Mouse (Mus musculus): ENCODE results near the gene Adam11.

DNA sequence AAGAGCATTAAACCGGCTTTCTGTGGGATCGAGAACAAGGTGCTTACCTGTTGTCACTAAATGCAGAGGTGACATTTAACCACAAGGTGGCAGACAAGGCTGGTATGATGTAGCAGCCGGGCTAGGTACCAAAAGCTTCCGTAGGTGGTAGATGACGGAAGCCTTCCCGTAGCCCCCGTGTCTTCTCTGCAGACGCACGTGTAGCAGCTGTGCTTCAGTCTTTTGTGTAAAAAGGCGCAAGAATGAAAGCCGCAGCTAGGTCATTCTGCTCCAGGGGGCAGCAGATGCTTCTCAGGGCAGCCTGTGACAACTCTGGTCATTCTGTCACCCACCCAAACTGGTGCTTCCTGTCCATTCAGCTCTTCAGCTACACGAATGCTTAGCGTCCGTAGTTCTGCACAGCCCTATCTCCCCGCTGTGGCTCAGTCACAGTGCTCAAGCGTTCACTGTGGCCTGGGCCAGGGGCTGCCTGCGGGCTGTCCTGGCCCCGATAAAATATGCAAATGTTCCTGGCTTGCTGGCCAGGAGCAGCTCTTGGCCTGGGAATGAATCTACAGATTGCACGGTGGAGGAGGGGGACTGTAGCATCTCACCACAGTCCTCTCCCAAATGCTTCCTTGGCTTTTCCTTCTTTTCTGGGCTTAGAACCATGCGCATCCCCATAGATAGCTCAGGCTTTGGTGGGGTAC lies 21.8 kb upstream of the Adam11 start:
- TF ChIP-seq CTCF (IDR thresholded peaks at IDR 0.05) (peak; percentile 73), EP300 (IDR thresholded peaks at IDR 0.05) (no peak)

Data from lung, postnatal 0 days (tissue).